Mouse (Mus musculus): ENCODE results near the gene Faim. TPM values are rescaled to one million over a fixed set of nuclear protein-coding genes. Genes with fewer than 3 reads are reported as not detected.

The Faim gene
- polyA plus RNA-seq, 1 experiment from 2014 or later: 10.6 TPM

Other genes with a start within 250 kb of the Faim start
- gene Prr23a1, start 143.9 kb upstream of the Faim start, polyA plus RNA-seq (2015; fragmentation: Nextera tagmentation; extraction: Ambion mirVana): not detected in 2 replicates
- not detected in 2 replicates for gene Prr23a2, start 129.9 kb upstream of the Faim start, polyA plus RNA-seq (2015; fragmentation: Nextera tagmentation; extraction: Ambion mirVana)
- gene Prr23a3, start 121.6 kb upstream of the Faim start, polyA plus RNA-seq (2015; fragmentation: Nextera tagmentation; extraction: Ambion mirVana): not detected in 2 replicates
- gene 7420426K07Rik, start 83.3 kb upstream of the Faim start, polyA plus RNA-seq (2015; fragmentation: Nextera tagmentation; extraction: Ambion mirVana): not detected in 2 replicates
- not detected in 2 replicates for gene Foxl2, start 31.1 kb upstream of the Faim start, polyA plus RNA-seq (2015; fragmentation: Nextera tagmentation; extraction: Ambion mirVana)
- gene Gm1123, start 49.3 kb downstream of the Faim start, polyA plus RNA-seq (2015; fragmentation: Nextera tagmentation; extraction: Ambion mirVana): 0.07 TPM in 1 of 2 replicates, not detected in the other
- gene Pik3cb, start 154.2 kb downstream of the Faim start, polyA plus RNA-seq (2015; fragmentation: Nextera tagmentation; extraction: Ambion mirVana): 2.1 and 2.9 TPM in 2 replicates

Data from liver, embryonic 15.5 days (tissue).